Mouse (Mus musculus) embryonic facial prominence, embryonic 15.5 days (tissue): Measurements from ENCODE around the gene Fam166a. TPM values are rescaled to one million over a fixed set of nuclear protein-coding genes. Genes with fewer than 3 reads are reported as not detected.

ENCODE experiments used
- ATAC-seq: fragments of 200-750 bp; cut with Nextera tagmentation; 2 replicates; pipeline ENCODE4 v1.8.0; 2017; ENCODE audit warnings: low read depth, moderate TSS enrichment; ENCODE audit not compliant: insufficient number of reproducible peaks, low FRiP score, low TSS enrichment
- H3K27ac ChIP-seq: fragments of 300-500 bp; sonication (generic); replicated peaks from 2 replicates; pipeline ENCODE4 v1.5.1; 2015; ENCODE audit warnings: mild to moderate bottlenecking, inconsistent platforms
- H3K27me3 ChIP-seq: fragments of 300-500 bp; sonication (generic); 2 replicates; pipeline ENCODE4 v1.6.1; 2015; ENCODE audit warnings: inconsistent platforms
- H3K36me3 ChIP-seq: fragments of 300-500 bp; sonication (generic); 2 replicates; pipeline ENCODE4 v1.6.1; 2015; ENCODE audit warnings: mild to moderate bottlenecking, inconsistent platforms
- H3K4me1 ChIP-seq: fragments of 300-500 bp; sonication (generic); 2 replicates; pipeline ENCODE4 v1.6.1; 2015; ENCODE audit warnings: inconsistent platforms
- H3K4me2 ChIP-seq: fragments of 300-500 bp; sonication (generic); replicated peaks from 2 replicates; pipeline ENCODE4 v1.6.1; 2015; ENCODE audit warnings: mild to moderate bottlenecking, inconsistent platforms
- H3K4me3 ChIP-seq: fragments of 300-500 bp; sonication (generic); replicated peaks from 2 replicates; pipeline ENCODE4 v1.5.1; 2015; ENCODE audit warnings: mild to moderate bottlenecking, inconsistent platforms
- H3K9ac ChIP-seq: fragments of 300-500 bp; sonication (generic); 2 replicates; pipeline ENCODE4 v1.6.1; 2015; ENCODE audit warnings: inconsistent platforms
- H3K9me3 ChIP-seq: fragments of 300-500 bp; sonication (generic); replicated peaks from 2 replicates; pipeline ENCODE4 v1.6.1; 2016; ENCODE audit warnings: inconsistent platforms
- WGBS: fragments of 180-500 bp; shearing (Covaris S2); methylation state at CpG from one replicate; pipeline ENCODE4 v1.1.7; 2015; 5-methylcytosine and 5-hydroxymethylcytosine counted together
- polyA plus RNA-seq: library from polyadenylated mRNA; unstranded; fragments of >200 nt; fragmentation: Nextera tagmentation; extraction: Ambion mirVana; gene quantifications from 2 replicates; pipeline ENCODE4 v1.2.1, GENCODE M21; 2015

The Fam166a gene
- polyA plus RNA-seq = 0.77 TPM in 1 of 2 replicates, not detected in the other

- H3K9me3 ChIP-seq = no peaks in the 10 kb centered on the region
- no peak within 1 kb of the TSS for H3K9ac ChIP-seq
- ATAC-seq = no peak
- H3K27ac ChIP-seq = no peak within 1 kb of the TSS
- no peak within 1 kb of the TSS for H3K4me3 ChIP-seq
- 0 out of 2 replicates have a peak, but pooled peaks cover 8% of the 10 kb centered on the region for H3K36me3 ChIP-seq
- H3K4me2 ChIP-seq = no peak within 1 kb of the TSS
- peaks cover 4% of the 10 kb centered on the region for H3K4me1 ChIP-seq
- no peaks in the 10 kb centered on the region for H3K27me3 ChIP-seq
Observed at GRCm38 (mm10) chr2:25218445-25218844, at the start of gene Fam166a. Fam166a (plus strand) TSS chr2:25218745.

GRCm38 (mm10) chr2:25169778-25170177, 48.8 kb upstream of the Fam166a start:
- no peak overlapping the region for H3K27ac ChIP-seq

GRCm38 (mm10) chr2:25170326-25171100, 48.0 kb upstream of the Fam166a start:
- H3K36me3 ChIP-seq = no peaks in the 10 kb centered on the region
- H3K27me3 ChIP-seq = no peaks in the 10 kb centered on the region
- peaks cover 41% of the 10 kb centered on the region for H3K4me1 ChIP-seq
- H3K9me3 ChIP-seq = no peaks in the 10 kb centered on the region
- no peak for ATAC-seq
- H3K27ac ChIP-seq = peak overlapping the region; percentile 63
- no peak overlapping the region for H3K4me3 ChIP-seq
- WGBS = 62% methylated on average over 10 of the region's 10 CpGs
- no peak overlapping the region for H3K9ac ChIP-seq
- H3K4me2 ChIP-seq = no peak overlapping the region

More at GRCm38 (mm10) chr2:25169778-25170177, 48.8 kb upstream of the Fam166a start:
- Histone ChIP-seq H3K4me3 (no peak overlapping the region), H3K36me3 (no peaks in the 10 kb centered on the region), H3K9ac (no peak overlapping the region), H3K4me1 (peaks cover 41% of the 10 kb centered on the region), H3K9me3 (no peaks in the 10 kb centered on the region), H3K4me2 (no peak overlapping the region), H3K27me3 (no peaks in the 10 kb centered on the region)
- WGBS = 17% methylated on average over 5 of the region's 5 CpGs
- no peak for ATAC-seq

- Histone ChIP-seq H3K27ac (0 out of 2 replicates have a peak overlapping the region, but pooled peaks have one; percentile 22), H3K27me3 (0 out of 2 replicates have a peak, but pooled peaks cover 5% of the 10 kb centered on the region), H3K4me3 (no peak overlapping the region), H3K4me2 (no peak overlapping the region), H3K4me1 (peaks cover 48% of the 10 kb centered on the region), H3K9me3 (no peaks in the 10 kb centered on the region), H3K9ac (no peak overlapping the region), H3K36me3 (no peaks in the 10 kb centered on the region)
- ATAC-seq = no peak
- 78% methylated on average over 6 of the region's 6 CpGs for WGBS
Observed at GRCm38 (mm10) chr2:25171101-25171768, 47.3 kb upstream of the Fam166a start.

GRCm38 (mm10) chr2:25171769-25172153, 46.8 kb upstream of the Fam166a start:
- Histone ChIP-seq H3K27ac (no peak overlapping the region), H3K4me2 (no peak overlapping the region), H3K4me1 (peaks cover 52% of the 10 kb centered on the region), H3K9ac (no peak overlapping the region), H3K27me3 (0 out of 2 replicates have a peak, but pooled peaks cover 8% of the 10 kb centered on the region), H3K36me3 (no peaks in the 10 kb centered on the region), H3K4me3 (no peak overlapping the region), H3K9me3 (no peaks in the 10 kb centered on the region)
- 34% methylated on average over 1 of the region's 1 CpGs for WGBS
- ATAC-seq = no peak

- peaks cover 57% of the 10 kb centered on the region for H3K4me1 ChIP-seq
- H3K4me2 ChIP-seq = no peak overlapping the region
- peaks cover 16% of the 10 kb centered on the region for H3K27me3 ChIP-seq
- no peak for ATAC-seq
- no peaks in the 10 kb centered on the region for H3K9me3 ChIP-seq
- H3K27ac ChIP-seq = peak overlapping the region; percentile 8
- H3K9ac ChIP-seq = no peak overlapping the region
- H3K36me3 ChIP-seq = no peaks in the 10 kb centered on the region
- WGBS = 54% methylated on average over 8 of the region's 8 CpGs
- H3K4me3 ChIP-seq = no peak overlapping the region
Observed at GRCm38 (mm10) chr2:25172629-25173028, 45.9 kb upstream of the Fam166a start.

DNA sequence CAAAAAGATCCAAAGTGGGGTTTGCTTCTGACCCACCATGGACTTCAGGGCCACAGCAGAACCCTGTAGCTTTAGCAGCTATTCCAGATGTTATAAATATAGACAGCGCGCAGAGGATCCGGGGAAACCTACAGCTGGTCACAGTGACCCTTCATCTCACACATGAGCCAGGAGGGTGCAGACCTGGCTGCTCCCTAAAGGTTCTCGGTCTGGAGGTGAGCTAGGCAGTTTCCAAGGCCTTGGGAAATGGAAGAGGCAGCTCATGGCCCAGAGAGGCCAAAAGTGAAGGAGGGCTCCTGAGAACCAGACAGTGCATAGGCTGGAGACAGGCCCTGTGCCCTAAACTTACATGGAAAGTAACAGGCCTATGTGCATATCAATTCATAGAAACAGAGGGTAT, 44.7 kb upstream of the Fam166a start:
- Histone ChIP-seq H3K4me1 (peaks cover 57% of the 10 kb centered on the region), H3K36me3 (no peaks in the 10 kb centered on the region)
- no peak for ATAC-seq

DNA sequence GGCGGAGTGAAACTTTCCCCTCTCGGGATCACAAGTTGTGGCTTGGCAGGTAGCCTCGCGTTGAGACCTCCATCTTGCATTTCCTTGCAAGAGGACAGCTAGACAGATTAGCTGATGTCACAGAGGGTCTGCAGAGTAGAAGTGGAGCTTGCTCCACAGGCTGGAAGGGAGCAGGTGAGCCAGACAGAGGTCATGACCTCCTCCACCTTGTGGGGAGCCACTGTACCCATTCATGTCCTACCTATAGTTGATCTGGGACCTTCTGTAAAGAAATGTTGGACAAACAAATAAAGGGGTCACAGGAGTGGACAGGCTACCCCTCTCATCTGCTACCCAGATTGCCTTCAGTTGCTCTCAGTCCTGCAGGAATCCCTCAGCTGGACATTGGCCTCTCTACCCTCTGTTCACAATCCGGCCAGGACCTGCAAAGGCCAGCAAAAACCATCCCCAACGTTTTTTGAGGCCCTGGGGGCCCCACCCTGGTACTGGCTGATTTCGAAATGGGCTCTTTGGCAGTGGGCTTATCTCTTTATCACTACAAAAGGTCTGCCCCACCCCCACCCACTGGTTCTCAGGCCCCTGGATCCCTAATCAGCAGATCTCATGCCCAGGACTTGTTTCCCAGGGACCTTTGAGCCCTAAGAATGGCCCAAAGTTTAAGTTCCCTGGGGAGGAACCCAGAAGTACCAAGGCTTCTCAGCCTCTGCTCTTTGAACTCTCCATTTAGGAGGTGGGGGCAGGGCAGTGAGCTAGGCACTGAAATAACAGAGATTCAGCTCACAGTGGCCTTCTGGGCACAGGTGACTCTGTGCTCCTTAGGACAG, 43.5 kb upstream of the Fam166a start:
- H3K4me1 ChIP-seq = peaks cover 55% of the 10 kb centered on the region
- no peak overlapping the region for H3K27ac ChIP-seq
- ATAC-seq = no peak
- no peaks in the 10 kb centered on the region for H3K9me3 ChIP-seq
- WGBS = 53% methylated on average over 7 of the region's 7 CpGs
- peaks cover 41% of the 10 kb centered on the region for H3K27me3 ChIP-seq
- H3K4me3 ChIP-seq = no peak overlapping the region
- H3K4me2 ChIP-seq = no peak overlapping the region
- H3K9ac ChIP-seq = no peak overlapping the region
- H3K36me3 ChIP-seq = no peaks in the 10 kb centered on the region

More for the DNA sequence above, 44.7 kb upstream of the Fam166a start:
- no peak overlapping the region for H3K4me2 ChIP-seq
- H3K27ac ChIP-seq = no peak overlapping the region
- 90% methylated on average over 4 of the region's 4 CpGs for WGBS
- no peak overlapping the region for H3K9ac ChIP-seq
- H3K27me3 ChIP-seq = peaks cover 28% of the 10 kb centered on the region
- H3K4me3 ChIP-seq = no peak overlapping the region
- H3K9me3 ChIP-seq = no peaks in the 10 kb centered on the region

- ATAC-seq = no peak
- Histone ChIP-seq H3K4me1 (peaks cover 55% of the 10 kb centered on the region), H3K27me3 (peaks cover 47% of the 10 kb centered on the region), H3K9ac (no peak overlapping the region), H3K4me2 (no peak overlapping the region), H3K36me3 (no peaks in the 10 kb centered on the region), H3K27ac (no peak overlapping the region), H3K9me3 (no peaks in the 10 kb centered on the region), H3K4me3 (no peak overlapping the region)
- WGBS = 72% methylated on average over 4 of the region's 4 CpGs
Observed at GRCm38 (mm10) chr2:25175690-25176078, 42.9 kb upstream of the Fam166a start.

- Histone ChIP-seq H3K4me2 (no peak overlapping the region), H3K9me3 (no peaks in the 10 kb centered on the region), H3K27me3 (peaks cover 56% of the 10 kb centered on the region), H3K9ac (no peak overlapping the region), H3K4me1 (peaks cover 63% of the 10 kb centered on the region), H3K4me3 (no peak overlapping the region), H3K36me3 (no peaks in the 10 kb centered on the region), H3K27ac (peak overlapping the region; percentile 12)
- WGBS = 50% methylated on average over 6 of the region's 6 CpGs
- ATAC-seq = no peak
Observed at GRCm38 (mm10) chr2:25176573-25176972, 42.0 kb upstream of the Fam166a start.

DNA sequence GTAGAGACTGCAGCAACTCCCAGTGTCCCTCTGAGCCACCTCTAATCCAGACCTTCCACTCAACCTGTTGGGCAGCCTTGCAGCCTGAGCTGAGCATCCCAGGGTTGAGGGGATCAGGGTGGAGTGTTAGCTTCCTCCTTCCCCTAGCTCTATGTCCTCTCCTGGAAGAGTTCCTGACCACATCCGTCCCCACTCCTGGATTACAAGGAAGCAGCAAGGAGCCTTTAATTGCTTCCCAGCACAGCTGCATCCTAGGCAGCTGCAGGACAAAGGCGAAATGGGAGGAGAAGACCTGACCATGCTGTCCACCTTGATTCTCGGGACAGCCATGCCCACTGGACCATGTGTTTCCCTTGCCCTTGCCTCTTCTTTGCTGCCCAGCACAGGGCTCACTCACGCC, 41.5 kb upstream of the Fam166a start:
- no peak overlapping the region for H3K9ac ChIP-seq
- peak overlapping the region; percentile 49 for H3K27ac ChIP-seq
- WGBS = 35% methylated on average over 4 of the region's 4 CpGs
- no peak overlapping the region for H3K4me3 ChIP-seq
- ATAC-seq = no peak
- no peak overlapping the region for H3K4me2 ChIP-seq
- no peaks in the 10 kb centered on the region for H3K36me3 ChIP-seq
- no peaks in the 10 kb centered on the region for H3K9me3 ChIP-seq
- H3K4me1 ChIP-seq = peaks cover 66% of the 10 kb centered on the region
- H3K27me3 ChIP-seq = peaks cover 60% of the 10 kb centered on the region
